6 mouse cellular contexts compared by ENCODE assay signal in the genomic region with DNA sequence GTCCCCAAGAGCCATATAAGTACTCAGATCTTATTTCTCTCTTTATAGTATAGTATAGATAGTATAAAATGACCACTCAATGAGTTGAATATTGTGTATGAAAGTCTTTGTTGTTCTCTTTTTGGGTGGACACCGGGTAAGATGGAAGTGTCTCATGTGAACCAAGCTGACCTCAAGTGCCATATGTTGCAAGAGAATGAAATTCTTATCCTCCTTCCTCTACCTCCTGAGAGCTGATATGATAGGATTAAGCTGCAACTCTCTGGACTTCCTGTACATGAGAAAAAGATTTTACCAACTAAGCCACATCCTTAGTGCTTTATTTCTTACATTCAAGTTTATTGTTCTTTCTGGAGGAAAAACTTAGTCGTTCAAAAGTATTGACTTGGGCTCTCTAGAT.
"Had no signal": no experiment of that assay in that cellular context is flagged by ENCODE, and none has a peak within 500 bp of the region (broad histone marks: within the 10 kb centered on the region; RNA-seq: fewer than 3 reads in every experiment).

No protein-coding gene starts in this region.

- H3K9ac ChIP-seq: liver, embryonic 14.5 days had no signal

- H3K36me3 ChIP-seq: limb, embryonic 10.5 days had no signal

- H3K27ac ChIP-seq: liver, embryonic 14.5 days; macrophage had no signal

- H3K4me3 ChIP-seq: limb, embryonic 10.5 days had no signal

- DNase-seq: midbrain, embryonic 14.5 days; right cerebral cortex, adult 18-20 months; right cerebral cortex, postnatal 25 days had no signal

- H3K9me3 ChIP-seq: limb, embryonic 10.5 days had no signal
